8 mouse cellular contexts compared by ENCODE assay signal in genomic region chr17:83350379-83351091, GRCm38 (mm10). TPM values are rescaled to one million over a fixed set of nuclear protein-coding genes. Genes with fewer than 3 reads are reported as not detected.
DNase-seq lines count a peak whose midpoint lies in the region; ATAC-seq and TF ChIP-seq lines count a peak whose summit lies in the region.

Gene Eml4, plus strand, starts transcription at chr17:83350931.

- no peak for TF ChIP-seq POLR2A in bone marrow macrophage, adult 2 months (IDR thresholded peaks at IDR 0.05; ENCODE audit: borderline replicate concordance, low read depth, low read length)
- TF ChIP-seq POLR2A in embryonic fibroblast, embryonic 13.5 days (IDR thresholded peaks at IDR 0.05; ENCODE audit: low read depth, low read length) = peak; percentile 90

- H3K9ac ChIP-seq in kidney, embryonic 14.5 days (ENCODE audit: low read depth, low read length) = peak within 1 kb of the TSS; percentile 92
- peak within 1 kb of the TSS; percentile 76 for H3K9ac ChIP-seq in limb, embryonic 15.5 days

- ATAC-seq in kidney, embryonic 14.5 days (ENCODE audit: low FRiP score, low TSS enrichment) = peak; percentile 94
- ATAC-seq in limb, embryonic 15.5 days (ENCODE audit: insufficient number of reproducible peaks, low FRiP score, low TSS enrichment, low read depth) = peak; percentile 91

- WGBS in kidney, embryonic 14.5 days = 2% methylated on average over 31 of the region's 62 CpGs
- 1% methylated on average over 47 of the region's 62 CpGs for WGBS in limb, embryonic 15.5 days

- no peaks in the 10 kb centered on the region for H3K36me3 ChIP-seq in kidney, embryonic 14.5 days (ENCODE audit: control insufficient read depth, insufficient read depth, low read length)
- no peaks in the 10 kb centered on the region for H3K36me3 ChIP-seq in limb, embryonic 15.5 days

- peak within 1 kb of the TSS; percentile 66 for H3K27ac ChIP-seq in bone marrow macrophage, adult 2 months (ENCODE audit: insufficient read depth, low read depth, low read length)
- H3K27ac ChIP-seq in embryonic fibroblast, embryonic 13.5 days (ENCODE audit: insufficient read depth, low read length) = peak within 1 kb of the TSS; percentile 70
- H3K27ac ChIP-seq in kidney, embryonic 14.5 days (ENCODE audit: low read depth, low read length) = peak within 1 kb of the TSS; percentile 83
- peak within 1 kb of the TSS; percentile 93 for H3K27ac ChIP-seq in limb, embryonic 15.5 days

- H3K4me2 ChIP-seq in kidney, embryonic 14.5 days (replicated peaks; ENCODE audit: low read depth, low read length) = peak within 1 kb of the TSS; percentile 50
- peak within 1 kb of the TSS; percentile 70 for H3K4me2 ChIP-seq in limb, embryonic 15.5 days

- peaks cover 14% of the 10 kb centered on the region for H3K4me1 ChIP-seq in bone marrow macrophage, adult 2 months (ENCODE audit: control insufficient read depth, insufficient read depth, low read length)
- H3K4me1 ChIP-seq in embryonic fibroblast, embryonic 13.5 days (ENCODE audit: control insufficient read depth, insufficient read depth, low read length) = peaks cover 2% of the 10 kb centered on the region; the same call in 1 of the 2 replicates
- peaks cover 22% of the 10 kb centered on the region for H3K4me1 ChIP-seq in kidney, embryonic 14.5 days (ENCODE audit: control insufficient read depth, insufficient read depth, low read length)
- H3K4me1 ChIP-seq in limb, embryonic 15.5 days = peaks cover 26% of the 10 kb centered on the region

- no peak for TF ChIP-seq CTCF in bone marrow macrophage, adult 2 months (IDR thresholded peaks at IDR 0.05; ENCODE audit: low read depth, low read length)
- TF ChIP-seq CTCF in embryonic fibroblast, embryonic 13.5 days (IDR thresholded peaks at IDR 0.05; ENCODE audit: borderline replicate concordance, insufficient read depth, low read length) = no peak

- H3K27me3 ChIP-seq in kidney, embryonic 14.5 days (ENCODE audit: control insufficient read depth, insufficient read depth, low read length) = no peaks in the 10 kb centered on the region
- H3K27me3 ChIP-seq in limb, embryonic 15.5 days = no peaks in the 10 kb centered on the region

- peak; percentile 92 for DNase-seq in A20 (ENCODE audit: low read depth, low spot score)
- DNase-seq in heart, adult 9 months (ENCODE audit: low spot score in 2 of 2) = peak; percentile 94 to 95
- DNase-seq in monocyte, adult 2 months (ENCODE audit: low read depth in 1 of 2, low spot score in 2 of 2) = peak; percentile 66 to 95
- peak; percentile 90 for DNase-seq in spleen, postnatal 36 days (ENCODE audit: low spot score in 2 of 2)

- peak within 1 kb of the TSS; percentile 81 for H3K4me3 ChIP-seq in bone marrow macrophage, adult 2 months (ENCODE audit: insufficient read depth, low read length)
- H3K4me3 ChIP-seq in embryonic fibroblast, embryonic 13.5 days (ENCODE audit: insufficient read depth, low read length) = peak within 1 kb of the TSS; percentile 80
- peak within 1 kb of the TSS; percentile 77 for H3K4me3 ChIP-seq in kidney, embryonic 14.5 days (ENCODE audit: low read length)
- H3K4me3 ChIP-seq in limb, embryonic 15.5 days = peak within 1 kb of the TSS; percentile 85

- no peaks in the 10 kb centered on the region for H3K9me3 ChIP-seq in kidney, embryonic 14.5 days (ENCODE audit: control insufficient read depth, low read length)
- H3K9me3 ChIP-seq in limb, embryonic 15.5 days = no peaks in the 10 kb centered on the region

RNA-seq across cellular contexts. Expression of gene Eml4, which starts in this region (rescaled TPM):
- polyA plus RNA-seq in bone marrow macrophage, adult 2 months (2012; ENCODE audit: insufficient read depth, insufficient read length, missing spikeins) = 15.2 and 16.6 TPM in 2 replicates
- 28.6 and 41.8 TPM in 2 replicates for polyA plus RNA-seq in embryonic fibroblast, embryonic 13.5 days (2011; ENCODE audit: insufficient read length, low read depth, missing spikeins)
- polyA plus RNA-seq in kidney, embryonic 14.5 days (2014; fragmentation: Nextera tagmentation; extraction: Ambion mirVana) = 28.0 and 54.7 TPM in 2 replicates
- 23.8 and 28.1 TPM in 2 replicates for polyA plus RNA-seq in limb, embryonic 15.5 days (2015; fragmentation: Nextera tagmentation; extraction: Ambion mirVana)

Comparison
In these comparisons a context has a peak if more than half of its experiments do, and no peak if none do; other contexts are left out.
1. Peak in every context shown above with its lines: DNase-seq, ATAC-seq, H3K4me3 ChIP-seq and H3K27ac ChIP-seq.